Mouse (Mus musculus) forebrain, embryonic 10.5 days (tissue): ENCODE measurements around the gene Elovl5. TPM values are rescaled to one million over a fixed set of nuclear protein-coding genes. Genes with fewer than 3 reads are reported as not detected.

Experiments used
- DNase-seq: peaks from one replicate; pipeline ENCODE4 v3.0.0-alpha.2; 2017; ENCODE audit warnings: low spot score; ENCODE audit errors: extremely low spot score
- H3K27ac ChIP-seq: fragments of 300-500 bp; sonication (generic); 2 replicates; pipeline ENCODE4 v1.5.1; 2016; ENCODE audit warnings: mild to moderate bottlenecking
- H3K27me3 ChIP-seq: fragments of 300-500 bp; sonication (generic); 2 replicates; pipeline ENCODE4 v1.6.1; 2016; ENCODE audit warnings: mild to moderate bottlenecking; ENCODE audit not compliant: poor library complexity, severe bottlenecking
- H3K36me3 ChIP-seq: fragments of 300-500 bp; sonication (generic); replicated peaks from 2 replicates; pipeline ENCODE4 v1.6.1; 2016; ENCODE audit warnings: mild to moderate bottlenecking, moderate library complexity
- H3K4me1 ChIP-seq: fragments of 300-500 bp; sonication (generic); 2 replicates; pipeline ENCODE4 v1.6.1; 2016
- H3K4me3 ChIP-seq: fragments of 300-500 bp; sonication (generic); 2 replicates; pipeline ENCODE4 v1.5.1; 2016; ENCODE audit warnings: mild to moderate bottlenecking, moderate library complexity
- H3K9me3 ChIP-seq: fragments of 300-500 bp; sonication (generic); 2 replicates; pipeline ENCODE4 v1.6.1; 2016; ENCODE audit warnings: mild to moderate bottlenecking, moderate library complexity
- WGBS: fragments of 180-500 bp; shearing (Covaris S2); methylation state at CpG from one replicate; pipeline ENCODE4 v1.1.7; 2016; 5-methylcytosine and 5-hydroxymethylcytosine counted together
- polyA plus RNA-seq: library from polyadenylated mRNA; unstranded; fragments of >200 nt; fragmentation: Nextera tagmentation; extraction: Ambion mirVana; gene quantifications from 2 replicates; pipeline ENCODE4 v1.2.1, GENCODE M21; 2016

Gene Elovl5
- polyA plus RNA-seq, 1 experiment from 2014 or later: 102 TPM

- DNase-seq: no peak
- Histone ChIP-seq H3K36me3 (peaks cover 7% of the 10 kb centered on the region), H3K9me3 (no peaks in the 10 kb centered on the region), H3K4me1 (peaks cover 51% of the 10 kb centered on the region), H3K4me3 (no peak overlapping the region), H3K27me3 (no peaks in the 10 kb centered on the region), H3K27ac (peak overlapping the region; percentile 51)
- WGBS: 83% methylated on average over 5 of the region's 5 CpGs
These were observed 14.6 kb downstream of the Elovl5 start for GRCm38 (mm10) chr9:77931740-77932139.

- Histone ChIP-seq H3K27ac (no peak overlapping the region), H3K4me3 (no peak overlapping the region), H3K4me1 (peaks cover 45% of the 10 kb centered on the region), H3K9me3 (no peaks in the 10 kb centered on the region), H3K36me3 (peaks cover 7% of the 10 kb centered on the region), H3K27me3 (no peaks in the 10 kb centered on the region)
- DNase-seq: no peak
- 79% methylated on average over 10 of the region's 10 CpGs for WGBS
These were observed 18.9 kb downstream of the Elovl5 start for GRCm38 (mm10) chr9:77935818-77936611.

- Histone ChIP-seq H3K4me1 (peaks cover 43% of the 10 kb centered on the region), H3K27me3 (no peaks in the 10 kb centered on the region), H3K27ac (no peak overlapping the region), H3K9me3 (no peaks in the 10 kb centered on the region), H3K36me3 (peaks cover 7% of the 10 kb centered on the region), H3K4me3 (no peak overlapping the region)
- no peak for DNase-seq
- 88% methylated on average over 11 of the region's 11 CpGs for WGBS
These were observed 20.7 kb downstream of the Elovl5 start for GRCm38 (mm10) chr9:77937875-77938274.

GRCm38 (mm10) chr9:77938761-77939553 is 21.8 kb downstream of the Elovl5 start:
- 79% methylated on average over 13 of the region's 13 CpGs for WGBS
- no peak for DNase-seq

GRCm38 (mm10) chr9:77939554-77939920 is 22.4 kb downstream of the Elovl5 start:
- H3K27me3 ChIP-seq: no peaks in the 10 kb centered on the region
- H3K4me3 ChIP-seq: no peak overlapping the region
- no peak overlapping the region for H3K27ac ChIP-seq
- no peaks in the 10 kb centered on the region for H3K9me3 ChIP-seq
- H3K36me3 ChIP-seq: peaks cover 2% of the 10 kb centered on the region
- DNase-seq: no peak
- H3K4me1 ChIP-seq: peaks cover 43% of the 10 kb centered on the region
- 84% methylated on average over 5 of the region's 5 CpGs for WGBS

More at GRCm38 (mm10) chr9:77938761-77939553, 21.8 kb downstream of the Elovl5 start:
- Histone ChIP-seq H3K27ac (0 out of 2 replicates have a peak overlapping the region, but pooled peaks have one; percentile 20), H3K4me3 (no peak overlapping the region), H3K4me1 (peaks cover 43% of the 10 kb centered on the region), H3K36me3 (peaks cover 7% of the 10 kb centered on the region), H3K27me3 (no peaks in the 10 kb centered on the region), H3K9me3 (no peaks in the 10 kb centered on the region)

- H3K27ac ChIP-seq: no peak overlapping the region
- WGBS: 71% methylated on average over 6 of the region's 6 CpGs
- H3K36me3 ChIP-seq: no peaks in the 10 kb centered on the region
- no peak for DNase-seq
- H3K4me3 ChIP-seq: no peak overlapping the region
- H3K9me3 ChIP-seq: no peaks in the 10 kb centered on the region
- no peaks in the 10 kb centered on the region for H3K27me3 ChIP-seq
- H3K4me1 ChIP-seq: peaks cover 43% of the 10 kb centered on the region
These were observed 23.9 kb downstream of the Elovl5 start for GRCm38 (mm10) chr9:77941058-77941457.

GRCm38 (mm10) chr9:77941836-77942235 is 24.7 kb downstream of the Elovl5 start:
- 0 out of 2 replicates have a peak, but pooled peaks cover under 1% of the 10 kb centered on the region for H3K36me3 ChIP-seq
- DNase-seq: no peak
- H3K9me3 ChIP-seq: no peaks in the 10 kb centered on the region
- no peak overlapping the region for H3K4me3 ChIP-seq
- no peaks in the 10 kb centered on the region for H3K27me3 ChIP-seq
- H3K4me1 ChIP-seq: peaks cover 43% of the 10 kb centered on the region
- H3K27ac ChIP-seq: no peak overlapping the region
- 80% methylated on average over 9 of the region's 9 CpGs for WGBS

GRCm38 (mm10) chr9:77942411-77942810 is 25.2 kb downstream of the Elovl5 start:
- peaks cover 41% of the 10 kb centered on the region for H3K4me1 ChIP-seq
- H3K4me3 ChIP-seq: no peak overlapping the region
- no peaks in the 10 kb centered on the region for H3K27me3 ChIP-seq
- no peaks in the 10 kb centered on the region for H3K9me3 ChIP-seq
- H3K36me3 ChIP-seq: peaks cover 6% of the 10 kb centered on the region
- 84% methylated on average over 10 of the region's 10 CpGs for WGBS
- DNase-seq: no peak
- H3K27ac ChIP-seq: no peak overlapping the region

- Histone ChIP-seq H3K4me1 (peaks cover 32% of the 10 kb centered on the region), H3K27ac (no peak overlapping the region), H3K9me3 (no peaks in the 10 kb centered on the region), H3K4me3 (no peak overlapping the region), H3K27me3 (no peaks in the 10 kb centered on the region), H3K36me3 (peaks cover 11% of the 10 kb centered on the region)
- no peak for DNase-seq
- 92% methylated on average over 2 of the region's 2 CpGs for WGBS
These were observed 26.2 kb downstream of the Elovl5 start for GRCm38 (mm10) chr9:77943316-77943715.

- no peak overlapping the region for H3K27ac ChIP-seq
- WGBS: 92% methylated on average over 3 of the region's 3 CpGs
- H3K4me3 ChIP-seq: no peak overlapping the region
- H3K9me3 ChIP-seq: no peaks in the 10 kb centered on the region
- DNase-seq: no peak
- peaks cover 24% of the 10 kb centered on the region for H3K4me1 ChIP-seq
- H3K27me3 ChIP-seq: no peaks in the 10 kb centered on the region
- peaks cover 11% of the 10 kb centered on the region for H3K36me3 ChIP-seq
These were observed 27.0 kb downstream of the Elovl5 start for GRCm38 (mm10) chr9:77944195-77944594.

- Histone ChIP-seq H3K36me3 (peaks cover 11% of the 10 kb centered on the region), H3K27me3 (no peaks in the 10 kb centered on the region), H3K9me3 (no peaks in the 10 kb centered on the region), H3K4me3 (no peak overlapping the region), H3K4me1 (peaks cover 28% of the 10 kb centered on the region), H3K27ac (no peak overlapping the region)
- 89% methylated on average over 6 of the region's 6 CpGs for WGBS
- DNase-seq: no peak
These were observed 28.9 kb downstream of the Elovl5 start for GRCm38 (mm10) chr9:77945792-77946666.

- H3K36me3 ChIP-seq: peaks cover 11% of the 10 kb centered on the region
- no peak overlapping the region for H3K27ac ChIP-seq
- 92% methylated on average over 2 of the region's 2 CpGs for WGBS
- no peak overlapping the region for H3K4me3 ChIP-seq
- H3K4me1 ChIP-seq: peaks cover 36% of the 10 kb centered on the region
- no peak for DNase-seq
- H3K9me3 ChIP-seq: no peaks in the 10 kb centered on the region
- no peaks in the 10 kb centered on the region for H3K27me3 ChIP-seq
These were observed 31.1 kb downstream of the Elovl5 start for GRCm38 (mm10) chr9:77948214-77948613.
